Mouse (Mus musculus) MEL (cell line): Measurements from ENCODE around the gene Gm2174. TPM values are rescaled to one million over a fixed set of nuclear protein-coding genes. Genes with fewer than 3 reads are reported as not detected.

ENCODE experiments used
- DNase-seq: peaks from one replicate; pipeline ENCODE4 v3.0.0; 2011; ENCODE audit warnings: low read depth, low spot score
- H3K27ac ChIP-seq: 2 replicates; pipeline ENCODE4 v1.5.1; 2012; ENCODE audit warnings: low read depth, mild to moderate bottlenecking, control low read depth, low read length, moderate library complexity; ENCODE audit not compliant: control insufficient read depth
- H3K27me3 ChIP-seq, 2 experiments: fragments of 150-350 bp in 1 of 2; sonication (generic) in 1 of 2; 2 replicates each; pipeline ENCODE4 v1.6.1; 2012; ENCODE audit warnings: low read length in 2 of 2, mild to moderate bottlenecking in 2 of 2, improper control_type of control experiment in 1 of 2, moderate library complexity in 1 of 2; ENCODE audit not compliant: insufficient read depth in 2 of 2, control insufficient read depth in 1 of 2
- H3K36me3 ChIP-seq, 2 experiments: 2 replicates each; pipeline ENCODE4 v1.6.1; 2012 to 2014; ENCODE audit warnings: low read length in 2 of 2, improper control_type of control experiment in 1 of 2, inconsistent platforms in 1 of 2, mild to moderate bottlenecking in 1 of 2; ENCODE audit not compliant: insufficient read depth in 2 of 2, control insufficient read depth in 1 of 2
- H3K4me1 ChIP-seq, 2 experiments: fragments of 150-350 bp in 1 of 2; sonication (generic) in 1 of 2; 2 replicates each; pipeline ENCODE4 v1.6.1; 2012; ENCODE audit warnings: low read length in 2 of 2, improper control_type of control experiment in 1 of 2, mild to moderate bottlenecking in 1 of 2; ENCODE audit not compliant: insufficient read depth in 2 of 2, control insufficient read depth in 1 of 2
- H3K4me3 ChIP-seq, 2 experiments: fragments of 150-350 bp in 1 of 2; sonication (generic) in 1 of 2; 2 replicates each; pipeline ENCODE4 v1.5.1; 2012; ENCODE audit warnings: low read depth in 2 of 2, low read length in 2 of 2, mild to moderate bottlenecking in 2 of 2, moderate library complexity in 2 of 2, control low read depth in 1 of 2, improper control_type of control experiment in 1 of 2; ENCODE audit not compliant: control insufficient read depth in 1 of 2, insufficient read depth in 1 of 2
- H3K79me2 ChIP-seq: 2 replicates; pipeline ENCODE4 v1.6.1; 2012; ENCODE audit warnings: mild to moderate bottlenecking, low read length, moderate library complexity; ENCODE audit not compliant: control insufficient read depth, poor library complexity, insufficient read depth
- H3K9ac ChIP-seq: 2 replicates; pipeline ENCODE4 v1.6.1; 2012; ENCODE audit warnings: low read depth, mild to moderate bottlenecking, control low read depth, low read length, moderate library complexity; ENCODE audit not compliant: control insufficient read depth, poor library complexity, severe bottlenecking
- H3K9me3 ChIP-seq: fragments of 150-350 bp; sonication (generic); replicated peaks from 2 replicates; pipeline ENCODE4 v1.6.1; 2012; ENCODE audit warnings: mild to moderate bottlenecking, low read length, improper control_type of control experiment, moderate library complexity; ENCODE audit not compliant: insufficient read depth
- BHLHE40 ChIP-seq: IDR thresholded peaks from 2 replicates; pipeline ENCODE4 v1.6.1; 2012; ENCODE audit warnings: low read depth, mild to moderate bottlenecking, inconsistent platforms, low read length, improper control_type of control experiment, borderline replicate concordance
- CHD1 ChIP-seq: IDR thresholded peaks from 2 replicates; pipeline ENCODE4 v1.6.1; 2012; ENCODE audit warnings: low read depth, mild to moderate bottlenecking, inconsistent platforms, low read length, improper control_type of control experiment
- CHD2 ChIP-seq: IDR thresholded peaks from 2 replicates; pipeline ENCODE4 v1.6.1; 2011; ENCODE audit warnings: low read length, improper control_type of control experiment
- CTCF ChIP-seq, 3 experiments: IDR thresholded peaks in 2 of 3; conservative IDR thresholded peaks in 1 of 3; 2 replicates each; pipeline ENCODE4 v1.5.1; 2011 to 2012; ENCODE audit warnings: low read length in 3 of 3, low read depth in 2 of 3, mild to moderate bottlenecking in 2 of 3, improper control_type of control experiment in 1 of 3, inconsistent platforms in 1 of 3, mixed read lengths in 1 of 3, moderate library complexity in 1 of 3; ENCODE audit not compliant: control insufficient read depth in 1 of 3, insufficient read depth in 1 of 3, poor library complexity in 1 of 3, severe bottlenecking in 1 of 3
- E2F4 ChIP-seq: IDR thresholded peaks from 2 replicates; pipeline ENCODE4 v1.6.1; 2011; ENCODE audit warnings: low read depth, low read length, improper control_type of control experiment, borderline replicate concordance
- EP300 ChIP-seq, 2 experiments: IDR thresholded peaks; 2 replicates each; pipeline ENCODE4 v1.6.1; 2011; ENCODE audit warnings: improper control_type of control experiment in 2 of 2, low read length in 2 of 2, low read depth in 1 of 2, mild to moderate bottlenecking in 1 of 2
- GABPA ChIP-seq: IDR thresholded peaks from 2 replicates; pipeline ENCODE4 v1.6.1; 2012; ENCODE audit warnings: low read depth, mild to moderate bottlenecking, inconsistent platforms, low read length, improper control_type of control experiment, moderate library complexity
- GATA1 ChIP-seq: IDR thresholded peaks from 2 replicates; pipeline ENCODE4 v1.6.1; 2011; ENCODE audit warnings: low read depth, low read length, improper control_type of control experiment
- HCFC1 ChIP-seq: IDR thresholded peaks from 2 replicates; pipeline ENCODE4 v1.6.1; 2012; ENCODE audit warnings: low read depth, mild to moderate bottlenecking, inconsistent platforms, low read length, improper control_type of control experiment, moderate library complexity
- JUND ChIP-seq: IDR thresholded peaks from 2 replicates; pipeline ENCODE4 v1.6.1; 2011; ENCODE audit warnings: low read depth, mild to moderate bottlenecking, improper control_type of control experiment, low read length
- KAT2A ChIP-seq: conservative IDR thresholded peaks from 2 replicates; pipeline ENCODE4 v1.6.1; 2012; ENCODE audit warnings: low read depth, low read length, improper control_type of control experiment, inconsistent platforms
- MAFK ChIP-seq: IDR thresholded peaks from 2 replicates; pipeline ENCODE4 v1.6.1; 2011; ENCODE audit warnings: low read depth, mild to moderate bottlenecking, low read length, improper control_type of control experiment, borderline replicate concordance
- MAX ChIP-seq: IDR thresholded peaks from 2 replicates; pipeline ENCODE4 v1.6.1; 2011; ENCODE audit warnings: low read length, improper control_type of control experiment
- MAZ ChIP-seq: IDR thresholded peaks from 2 replicates; pipeline ENCODE4 v1.6.1; 2012; ENCODE audit warnings: low read depth, mild to moderate bottlenecking, inconsistent platforms, low read length, improper control_type of control experiment
- MEF2A ChIP-seq: IDR thresholded peaks from 2 replicates; pipeline ENCODE4 v1.6.1; 2014; ENCODE audit warnings: low read depth, mild to moderate bottlenecking, inconsistent platforms, low read length, improper control_type of control experiment; ENCODE audit not compliant: poor library complexity, insufficient replicate concordance, severe bottlenecking; ENCODE audit errors: extremely low read depth
- MXI1 ChIP-seq: IDR thresholded peaks from 2 replicates; pipeline ENCODE4 v1.6.1; 2011; ENCODE audit warnings: mild to moderate bottlenecking, low read depth, low read length, improper control_type of control experiment
- MYB ChIP-seq: IDR thresholded peaks from 2 replicates; pipeline ENCODE4 v1.6.1; 2011; ENCODE audit warnings: mild to moderate bottlenecking, low read depth, low read length, improper control_type of control experiment
- MYC ChIP-seq: IDR thresholded peaks from 2 replicates; pipeline ENCODE4 v1.6.1; 2011; ENCODE audit warnings: low read depth, mild to moderate bottlenecking, low read length, improper control_type of control experiment, moderate library complexity
- NELFE ChIP-seq: IDR thresholded peaks from 2 replicates; pipeline ENCODE4 v1.6.1; 2011; ENCODE audit warnings: low read depth, low read length, improper control_type of control experiment
- NRF1 ChIP-seq: IDR thresholded peaks from 2 replicates; pipeline ENCODE4 v1.6.1; 2014; ENCODE audit warnings: low read depth, mild to moderate bottlenecking, inconsistent platforms, low read length, improper control_type of control experiment, moderate library complexity; ENCODE audit not compliant: poor library complexity, insufficient read depth, severe bottlenecking
- POLR2A ChIP-seq, 2 experiments: IDR thresholded peaks; 2 replicates each; pipeline ENCODE4 v1.6.1; 2011 to 2012; ENCODE audit warnings: low read length in 2 of 2, mild to moderate bottlenecking in 2 of 2, control low read depth in 1 of 2, improper control_type of control experiment in 1 of 2, low read depth in 1 of 2, moderate library complexity in 1 of 2; ENCODE audit not compliant: control insufficient read depth in 1 of 2, insufficient read depth in 1 of 2, poor library complexity in 1 of 2
- RAD21 ChIP-seq: IDR thresholded peaks from 2 replicates; pipeline ENCODE4 v1.6.1; 2011; ENCODE audit warnings: mild to moderate bottlenecking, low read depth, low read length, improper control_type of control experiment
- SIN3A ChIP-seq: IDR thresholded peaks from 2 replicates; pipeline ENCODE4 v1.6.1; 2012; ENCODE audit warnings: low read length, improper control_type of control experiment, inconsistent platforms
- SMC3 ChIP-seq: IDR thresholded peaks from 2 replicates; pipeline ENCODE4 v1.6.1; 2011; ENCODE audit warnings: low read depth, low read length, improper control_type of control experiment
- TAL1 ChIP-seq: IDR thresholded peaks from 2 replicates; pipeline ENCODE4 v1.6.1; 2012; ENCODE audit warnings: mild to moderate bottlenecking, inconsistent platforms, low read length, moderate library complexity, mixed read lengths
- TBP ChIP-seq: IDR thresholded peaks from 2 replicates; pipeline ENCODE4 v1.8.0; 2011; ENCODE audit warnings: low read depth, low read length, improper control_type of control experiment
- TCF12 ChIP-seq: IDR thresholded peaks from 2 replicates; pipeline ENCODE4 v1.6.1; 2014; ENCODE audit warnings: low read depth, mild to moderate bottlenecking, inconsistent platforms, low read length, improper control_type of control experiment, moderate library complexity
- UBTF ChIP-seq: IDR thresholded peaks from 2 replicates; pipeline ENCODE4 v1.6.1; 2012; ENCODE audit warnings: low read depth, mild to moderate bottlenecking, inconsistent platforms, low read length, improper control_type of control experiment, moderate library complexity, borderline replicate concordance; ENCODE audit not compliant: insufficient read depth
- USF1 ChIP-seq: IDR thresholded peaks from 2 replicates; pipeline ENCODE4 v1.6.1; 2014; ENCODE audit warnings: low read depth, mild to moderate bottlenecking, inconsistent platforms, low read length, improper control_type of control experiment, moderate library complexity
- ZC3H11A ChIP-seq: IDR thresholded peaks from 2 replicates; pipeline ENCODE4 v1.6.1; 2012; ENCODE audit warnings: low read depth, mild to moderate bottlenecking, inconsistent platforms, low read length, improper control_type of control experiment
- ZKSCAN1 ChIP-seq: IDR thresholded peaks from 2 replicates; pipeline ENCODE4 v1.6.1; 2012; ENCODE audit warnings: low read depth, mild to moderate bottlenecking, inconsistent platforms, low read length, improper control_type of control experiment, moderate library complexity
- ZMIZ1 ChIP-seq: IDR thresholded peaks from 2 replicates; pipeline ENCODE4 v1.6.1; 2012; ENCODE audit warnings: low read depth, mild to moderate bottlenecking, inconsistent platforms, low read length, improper control_type of control experiment, moderate library complexity
- ZNF384 ChIP-seq: IDR thresholded peaks from 2 replicates; pipeline ENCODE4 v1.6.1; 2012; ENCODE audit warnings: low read depth, mild to moderate bottlenecking, inconsistent platforms, low read length, improper control_type of control experiment
- polyA plus RNA-seq, 2 experiments: library from polyadenylated mRNA; stranded (reverse) in 1 of 2; unstranded in 1 of 2; fragments of >175 nt in 1 of 2; fragments of >200 nt in 1 of 2; gene quantifications; 2 replicates each; pipeline versions ENCODE4 v1.2.1 to v1.2.4; 2012; ENCODE audit warnings: low replicate concordance in 2 of 2, low read depth in 1 of 2; ENCODE audit not compliant: insufficient read length in 2 of 2, insufficient read depth in 1 of 2, missing spikeins in 1 of 2
- total RNA-seq: library from RNA; depleted of rRNA; stranded (reverse); fragments of 300-350 nt; gene quantifications from 2 replicates; pipeline ENCODE4 v1.2.3, GENCODE M21; 2012

Gm2174 gene
- total and polyA plus RNA-seq, 3 experiments: 2.5 TPM; not detected in 2

- no peak for TF ChIP-seq EP300 (IDR thresholded peaks at IDR 0.05; ENCODE audit: low read depth in 1 of 2, low read length in 2 of 2)
- TF ChIP-seq KAT2A: no peak
- TF ChIP-seq MYB: no peak
- TF ChIP-seq TBP: 0 out of 2 replicates have a peak, but pooled peaks have one; percentile 21
These were observed 7.8 kb downstream of the Gm2174 start (continued) for GRCm38 (mm10) chrX:56455372-56456246.

- Histone ChIP-seq H3K9me3 (no peaks in the 10 kb centered on the region), H3K4me1 (peaks cover 4 to 5% of the 10 kb centered on the region in 2 experiments; a peak in 3 of 4 replicates), H3K36me3 (peaks cover 0 to 29% of the 10 kb centered on the region in 2 experiments; a peak in 2 of 4 replicates), H3K27me3 (no peaks in the 10 kb centered on the region), H3K79me2 (peaks cover 3% of the 10 kb centered on the region; the same call in 1 of the 2 replicates), H3K4me3 (peak overlapping the region; percentile 50 to 61), H3K9ac (peak overlapping the region; percentile 25), H3K27ac (peak overlapping the region; percentile 85)
- DNase-seq: peak; percentile 77
- TF ChIP-seq MYC (no peak), KAT2A (no peak), EP300 (IDR thresholded peaks at IDR 0.05; ENCODE audit: low read depth in 1 of 2, low read length in 2 of 2) (peak; percentile 67 to 87), SMC3 (no peak), ZKSCAN1 (no peak), NELFE (no peak), TAL1 (peak; percentile 84), USF1 (no peak), MEF2A (no peak), RAD21 (no peak), E2F4 (no peak), GABPA (no peak), SIN3A (peak; percentile 62), CHD2 (no peak), MYB (0 out of 2 replicates have a peak, but pooled peaks have one; percentile 21), ZNF384 (no peak), POLR2A (IDR thresholded peaks at IDR 0.05; ENCODE audit: control insufficient read depth in 1 of 2, insufficient read depth in 1 of 2, low read depth in 1 of 2, low read length in 2 of 2, poor library complexity in 1 of 2) (no peak), HCFC1 (0 out of 2 replicates have a peak, but pooled peaks have one; percentile 26), TBP (no peak), JUND (no peak), NRF1 (no peak), UBTF (no peak), MAZ (no peak), TCF12 (peak; percentile 89), CHD1 (no peak), MXI1 (peak; percentile 30; the same call in 1 of the 2 replicates), ZMIZ1 (no peak), GATA1 (peak; percentile 90), MAX (0 out of 2 replicates have a peak, but pooled peaks have one; percentile 17), CTCF (IDR thresholded peaks at IDR 0.05 in 2 of 3, conservative IDR thresholded peaks at IDR 0.05 in 1 of 3; ENCODE audit: control insufficient read depth in 1 of 3, insufficient read depth in 1 of 3, low read depth in 2 of 3, low read length in 3 of 3, poor library complexity in 1 of 3, severe bottlenecking in 1 of 3) (no peak), ZC3H11A (no peak), MAFK (no peak), BHLHE40 (0 out of 2 replicates have a peak, but pooled peaks have one; percentile 56)
These were observed 8.6 kb downstream of the Gm2174 start for GRCm38 (mm10) chrX:56456379-56456778.
